Mouse (Mus musculus) kidney, adult 18-20 months (tissue): ENCODE data around the gene Fxyd4.

Experiments
- DNase-seq: peaks from one replicate; pipeline ENCODE4 v3.0.0; 2021

The Fxyd4 gene

DNA sequence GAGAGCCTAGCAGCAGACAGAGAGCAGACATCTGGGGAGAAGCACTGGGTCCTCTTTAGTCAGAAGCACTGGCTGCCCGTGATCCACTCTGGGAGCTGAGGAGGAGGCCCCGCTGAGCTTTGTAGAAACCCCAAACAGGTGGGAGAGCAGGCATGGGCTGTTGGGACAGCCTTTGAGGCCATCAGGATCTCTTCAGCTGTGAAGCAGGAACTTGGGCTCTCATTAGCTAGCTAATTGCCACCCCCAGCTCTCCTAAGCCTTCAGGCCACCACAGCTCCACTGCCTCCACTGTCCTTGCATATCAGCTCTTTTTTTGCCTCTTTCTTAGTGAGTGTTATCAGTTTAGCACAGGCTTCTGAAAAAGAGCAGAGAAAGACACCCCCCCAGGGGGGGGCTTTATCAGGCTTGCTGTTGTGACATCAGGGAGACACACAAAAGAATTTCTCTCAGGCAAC, 48.8 kb downstream of the Fxyd4 start:
- DNase-seq, result no peak

DNA sequence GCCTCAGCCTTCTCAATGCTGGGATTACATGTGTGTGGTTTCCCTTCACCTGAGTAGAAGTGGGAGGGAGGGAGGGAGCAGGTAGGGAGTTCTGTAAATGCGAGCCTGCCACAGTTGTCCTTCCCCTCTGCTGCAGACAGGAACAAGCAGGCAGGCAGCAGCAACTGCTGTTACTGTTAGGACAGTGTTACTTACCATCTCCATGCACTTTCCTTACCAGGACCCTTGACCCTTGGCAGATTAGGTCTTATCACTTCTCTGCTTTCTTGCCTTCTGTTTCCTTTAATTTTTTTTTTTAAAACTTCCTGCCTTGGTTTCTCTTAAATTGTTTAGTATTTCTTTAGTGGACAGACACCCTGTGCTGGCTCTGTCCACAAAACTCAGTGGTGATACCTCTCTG, 49.5 kb downstream of the Fxyd4 start:
- no peak for DNase-seq

DNA sequence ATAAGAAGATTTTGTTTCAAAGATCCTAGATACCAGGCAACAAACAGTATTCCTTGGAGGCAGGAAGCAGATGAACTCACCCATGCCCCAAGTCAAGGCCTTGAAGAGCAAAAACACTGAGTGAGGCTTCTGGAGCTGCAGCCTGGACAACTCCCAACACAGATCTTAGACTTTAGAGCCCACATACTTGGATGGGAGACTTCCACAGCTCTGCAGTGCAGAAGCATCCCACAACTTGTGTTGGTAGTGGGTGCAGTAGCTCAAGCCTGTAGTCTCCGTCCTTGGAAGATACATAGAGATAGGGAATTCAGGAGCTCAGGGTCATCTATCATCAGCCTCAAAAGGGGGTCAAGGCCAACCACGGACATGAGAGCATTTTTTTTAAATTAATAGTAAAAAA, 51.5 kb downstream of the Fxyd4 start:
- no peak for DNase-seq
